Mouse (Mus musculus) midbrain, postnatal 0 days (tissue): ENCODE data around the gene Clec2h. TPM values are rescaled to one million over a fixed set of nuclear protein-coding genes. Genes with fewer than 3 reads are reported as not detected.
A peak's percentile ranks its signal among the peaks of the same experiment; 100 is the strongest.
"Not testable (repeated sequence)": the region's sequence is repeated elsewhere in the genome, so short reads cannot be mapped to it uniquely, and the experiment has no call there.

Source experiments
- ATAC-seq: fragments of 200-750 bp; cut with Nextera tagmentation; 2 replicates; pipeline ENCODE4 v1.8.0; 2017; ENCODE audit warnings: moderate number of reproducible peaks, mild to moderate bottlenecking, moderate TSS enrichment, moderate library complexity; ENCODE audit not compliant: low FRiP score
- DNase-seq: peaks from one replicate; pipeline ENCODE4 v3.0.0-alpha.2; 2015; ENCODE audit warnings: low spot score
- H3K27ac ChIP-seq: fragments of 300-500 bp; sonication (generic); 2 replicates; pipeline ENCODE4 v1.5.1; 2014; ENCODE audit warnings: low read depth, mild to moderate bottlenecking, low read length, mixed read lengths
- H3K27me3 ChIP-seq: fragments of 300-500 bp; sonication (generic); 2 replicates; pipeline ENCODE4 v1.6.1; 2014; ENCODE audit warnings: low read length, control low read depth, mixed read lengths; ENCODE audit not compliant: insufficient read depth
- H3K36me3 ChIP-seq: fragments of 300-500 bp; sonication (generic); 2 replicates; pipeline ENCODE4 v1.6.1; 2014; ENCODE audit warnings: low read length, control low read depth, mixed read lengths; ENCODE audit not compliant: insufficient read depth
- H3K4me1 ChIP-seq: fragments of 300-500 bp; sonication (generic); 2 replicates; pipeline ENCODE4 v1.6.1; 2014; ENCODE audit warnings: mild to moderate bottlenecking, control low read depth, antibody characterized with exemption, low read length, mixed read lengths; ENCODE audit not compliant: insufficient read depth
- H3K4me2 ChIP-seq: fragments of 300-500 bp; sonication (generic); 2 replicates; pipeline ENCODE4 v1.6.1; 2014; ENCODE audit warnings: low read depth, mild to moderate bottlenecking, low read length, mixed read lengths; ENCODE audit not compliant: poor library complexity, severe bottlenecking
- H3K4me3 ChIP-seq: fragments of 300-500 bp; sonication (generic); 2 replicates; pipeline ENCODE4 v1.5.1; 2014; ENCODE audit warnings: low read depth, mild to moderate bottlenecking, low read length, moderate library complexity
- H3K9ac ChIP-seq: fragments of 300-500 bp; sonication (generic); replicated peaks from 2 replicates; pipeline ENCODE4 v1.6.1; 2014; ENCODE audit warnings: mild to moderate bottlenecking, low read length, moderate library complexity, mixed read lengths; ENCODE audit not compliant: poor library complexity, severe bottlenecking
- H3K9me3 ChIP-seq: fragments of 300-500 bp; sonication (generic); 2 replicates; pipeline ENCODE4 v1.6.1; 2016; ENCODE audit warnings: low read length, control low read depth
- CTCF ChIP-seq: IDR thresholded peaks from 2 replicates; pipeline ENCODE4 v1.5.1; 2016; ENCODE audit warnings: antibody characterized with exemption, mild to moderate bottlenecking
- WGBS: fragments of 180-500 bp; shearing (Covaris S2); extraction: QIAGEN DNeasy Blood & Tissue Kit; methylation state at CpG from one replicate; pipeline ENCODE4 v1.1.7; 2014; 5-methylcytosine and 5-hydroxymethylcytosine counted together
- polyA plus RNA-seq: library from polyadenylated mRNA; unstranded; fragments of >200 nt; fragmentation: Nextera tagmentation; extraction: Ambion mirVana; gene quantifications from 2 replicates; pipeline ENCODE4 v1.2.1, GENCODE M21; 2015
- total RNA-seq: library from RNA; depleted of rRNA; stranded (reverse); fragments of >200 nt; gene quantifications from 2 replicates; pipeline ENCODE4 v1.2.3, GENCODE M21; 2014; rRNA removed

Gene Clec2h
- not detected in 2 replicates for total RNA-seq
- polyA plus RNA-seq: not detected in 2 replicates

- H3K4me1 ChIP-seq: no peaks in the 10 kb centered on the region
- no peak for DNase-seq
- no peaks in the 10 kb centered on the region for H3K36me3 ChIP-seq
- no peak within 1 kb of the TSS for H3K27ac ChIP-seq
- no peak within 1 kb of the TSS for H3K9ac ChIP-seq
- no peaks in the 10 kb centered on the region for H3K27me3 ChIP-seq
- H3K4me2 ChIP-seq: no peak within 1 kb of the TSS
- TF ChIP-seq CTCF: peak; percentile 48
- no peak within 1 kb of the TSS for H3K4me3 ChIP-seq
- WGBS: 20% methylated on average over 1 of the region's 1 CpGs
- H3K9me3 ChIP-seq: no peaks in the 10 kb centered on the region
- no peak for ATAC-seq
These were observed at the start of gene Clec2h for GRCm38 (mm10) chr6:128662206-128662605. TSS of gene Clec2h (plus strand) at chr6:128662385.

GRCm38 (mm10) chr6:128622733-128623132, 39.5 kb upstream of the Clec2h start:
- no peak overlapping the region for H3K4me2 ChIP-seq
- H3K9me3 ChIP-seq: no peaks in the 10 kb centered on the region
- WGBS: 48% methylated on average over 2 of the region's 2 CpGs
- DNase-seq (no peak), ATAC-seq (no peak)
- H3K4me1 ChIP-seq: no peaks in the 10 kb centered on the region
- H3K36me3 ChIP-seq: no peaks in the 10 kb centered on the region
- no peak overlapping the region for H3K4me3 ChIP-seq
- no peak overlapping the region for H3K27ac ChIP-seq
- no peaks in the 10 kb centered on the region for H3K27me3 ChIP-seq
- TF ChIP-seq CTCF: no peak
- no peak overlapping the region for H3K9ac ChIP-seq

- not testable (repeated sequence) for H3K36me3 ChIP-seq, H3K9ac ChIP-seq, H3K27ac ChIP-seq, H3K27me3 ChIP-seq, ATAC-seq, H3K4me2 ChIP-seq, H3K4me1 ChIP-seq, H3K9me3 ChIP-seq, DNase-seq, H3K4me3 ChIP-seq
- 98% methylated on average over 5 of the region's 5 CpGs for WGBS
These were observed 38.8 kb upstream of the Clec2h start, which contains the start of gene Klrb1a for GRCm38 (mm10) chr6:128623433-128623832. TSS of gene Klrb1a (minus strand) at chr6:128623533.

GRCm38 (mm10) chr6:128624425-128624824, 37.8 kb upstream of the Clec2h start:
- H3K4me1 ChIP-seq: no peaks in the 10 kb centered on the region
- H3K27me3 ChIP-seq: no peaks in the 10 kb centered on the region
- WGBS: 90% methylated on average over 4 of the region's 4 CpGs
- TF ChIP-seq CTCF: no peak
- ATAC-seq (no peak), DNase-seq (no peak)
- H3K36me3 ChIP-seq: no peaks in the 10 kb centered on the region
- H3K27ac ChIP-seq: no peak overlapping the region
- no peak overlapping the region for H3K4me3 ChIP-seq
- no peak overlapping the region for H3K4me2 ChIP-seq
- H3K9ac ChIP-seq: no peak overlapping the region
- H3K9me3 ChIP-seq: no peaks in the 10 kb centered on the region

- H3K9me3 ChIP-seq, H3K4me3 ChIP-seq, H3K27me3 ChIP-seq, H3K36me3 ChIP-seq, ATAC-seq, H3K4me2 ChIP-seq, DNase-seq, H3K4me1 ChIP-seq, H3K27ac ChIP-seq, H3K9ac ChIP-seq: not testable (repeated sequence)
- 90% methylated on average over 6 of the region's 6 CpGs for WGBS
These were observed 36.9 kb upstream of the Clec2h start for GRCm38 (mm10) chr6:128625246-128625645.

GRCm38 (mm10) chr6:128629771-128630739, 32.1 kb upstream of the Clec2h start:
- H3K4me1 ChIP-seq, H3K4me3 ChIP-seq, H3K9ac ChIP-seq, H3K27ac ChIP-seq, H3K27me3 ChIP-seq, H3K4me2 ChIP-seq, H3K9me3 ChIP-seq, H3K36me3 ChIP-seq: not testable (repeated sequence)
- 57% methylated on average over 12 of the region's 13 CpGs for WGBS
- peak; percentile 95 for ATAC-seq
- DNase-seq: peak; percentile 89
- peak; percentile 83 for TF ChIP-seq CTCF

- H3K27me3 ChIP-seq, H3K9me3 ChIP-seq, H3K4me3 ChIP-seq, H3K27ac ChIP-seq, H3K4me1 ChIP-seq, ATAC-seq, H3K4me2 ChIP-seq, H3K9ac ChIP-seq, DNase-seq, H3K36me3 ChIP-seq: not testable (repeated sequence)
- WGBS: 80% methylated on average over 15 of the region's 15 CpGs
These were observed 31.0 kb upstream of the Clec2h start for GRCm38 (mm10) chr6:128630912-128631905.
